Mouse (Mus musculus) liver, embryonic 14.5 days (tissue): ENCODE measurements at regions not wholly inside any gene's neighbourhood (a gene's known extent, or its start where the extent isn't known, plus 50 kb on each side); places are given as distances from the start of the nearest gene placed in this dataset.

Source experiments
- CTCF ChIP-seq: IDR thresholded peaks from 2 replicates; pipeline ENCODE4 v1.5.1; 2016; ENCODE audit warnings: antibody characterized with exemption, low read depth, control low read depth
- EP300 ChIP-seq: IDR thresholded peaks from 2 replicates; pipeline ENCODE4 v1.6.1; 2016; ENCODE audit warnings: antibody characterized with exemption, low read depth

DNA sequence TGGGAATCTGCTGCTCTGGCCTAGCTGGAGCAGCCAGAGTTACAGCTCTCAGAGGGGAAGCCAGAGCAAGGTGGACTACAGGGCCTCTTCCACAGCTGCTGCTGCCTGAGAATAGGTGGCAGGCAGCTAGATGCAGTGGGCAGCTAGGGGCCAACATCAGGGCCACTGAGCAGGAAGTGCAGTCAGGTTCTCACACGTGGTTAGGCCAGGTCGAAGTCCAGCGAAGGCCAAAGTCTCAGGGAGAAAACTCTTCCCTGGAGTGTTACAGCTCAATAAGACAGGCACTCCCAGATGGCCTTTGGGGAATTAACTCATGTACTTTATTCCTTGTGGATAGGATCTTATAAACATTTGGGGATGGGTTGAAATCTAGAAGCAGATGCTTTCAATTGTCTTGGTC is 192.7 kb upstream of the Nlrp1b start:
- TF ChIP-seq CTCF (no peak), EP300 (no peak)
